Mouse (Mus musculus) heart, embryonic 16.5 days (tissue): ENCODE data around the gene Fkbp6. TPM values are rescaled to one million over a fixed set of nuclear protein-coding genes. Genes with fewer than 3 reads are reported as not detected.
A peak's percentile ranks its signal among the peaks of the same experiment; 100 is the strongest.

Experiments used
- ATAC-seq: fragments of 200-750 bp; cut with Nextera tagmentation; replicated peaks from 2 replicates; pipeline ENCODE4 v1.8.0; 2017; ENCODE audit warnings: moderate number of reproducible peaks; ENCODE audit not compliant: insufficient read depth, low FRiP score; ENCODE audit errors: extremely low read depth
- H3K27ac ChIP-seq: fragments of 300-500 bp; sonication (generic); 2 replicates; pipeline ENCODE4 v1.5.1; 2014; ENCODE audit warnings: mild to moderate bottlenecking, low read length, control low read depth, moderate library complexity
- H3K27me3 ChIP-seq: fragments of 300-500 bp; sonication (generic); 2 replicates; pipeline ENCODE4 v1.6.1; 2014; ENCODE audit warnings: low read length, mixed read lengths; ENCODE audit not compliant: control insufficient read depth, insufficient read depth
- H3K36me3 ChIP-seq: fragments of 300-500 bp; sonication (generic); 2 replicates; pipeline ENCODE4 v1.6.1; 2014; ENCODE audit not compliant: control insufficient read depth, insufficient read depth
- H3K4me1 ChIP-seq: fragments of 300-500 bp; sonication (generic); 2 replicates; pipeline ENCODE4 v1.6.1; 2014; ENCODE audit warnings: low read length, mixed read lengths; ENCODE audit not compliant: control insufficient read depth, insufficient read depth
- H3K4me2 ChIP-seq: fragments of 300-500 bp; sonication (generic); 2 replicates; pipeline ENCODE4 v1.6.1; 2014; ENCODE audit warnings: low read depth, mild to moderate bottlenecking, control low read depth, low read length
- H3K4me3 ChIP-seq: fragments of 300-500 bp; sonication (generic); 2 replicates; pipeline ENCODE4 v1.5.1; 2014; ENCODE audit warnings: mild to moderate bottlenecking, control low read depth, low read length
- H3K9ac ChIP-seq: fragments of 300-500 bp; sonication (generic); 2 replicates; pipeline ENCODE4 v1.6.1; 2014; ENCODE audit warnings: low read length, control low read depth
- H3K9me3 ChIP-seq: fragments of 300-500 bp; sonication (generic); replicated peaks from 2 replicates; pipeline ENCODE4 v1.6.1; 2016; ENCODE audit warnings: low read length; ENCODE audit not compliant: control insufficient read depth
- WGBS: fragments of 180-500 bp; shearing (Covaris S2); extraction: QIAGEN DNeasy Blood & Tissue Kit; methylation state at CpG from one replicate; pipeline ENCODE4 v1.1.7; 2014; 5-methylcytosine and 5-hydroxymethylcytosine counted together
- microRNA-seq: library from miRNA; unstranded; fragments of <30 nt; microRNA quantifications from one replicate; pipeline ENCODE4, GENCODE M21; 2017
- polyA plus RNA-seq: library from polyadenylated mRNA; unstranded; fragments of >200 nt; fragmentation: Nextera tagmentation; extraction: Ambion mirVana; gene quantifications from 2 replicates; pipeline ENCODE4 v1.2.1, GENCODE M21; 2015

Gene Fkbp6
- polyA plus RNA-seq, 1 experiment from 2014 or later: not detected

- Histone ChIP-seq H3K27ac (peak overlapping the region; percentile 84), H3K4me1 (peaks cover 26% of the 10 kb centered on the region), H3K9ac (no peak overlapping the region), H3K9me3 (no peaks in the 10 kb centered on the region), H3K36me3 (peaks cover 64% of the 10 kb centered on the region), H3K4me3 (no peak overlapping the region), H3K4me2 (no peak overlapping the region), H3K27me3 (no peaks in the 10 kb centered on the region)
- ATAC-seq: no peak
- 90% methylated on average over 1 of the region's 1 CpGs for WGBS
Observed at GRCm38 (mm10) chr5:135243166-135243565, 106.7 kb downstream of the Fkbp6 start.

GRCm38 (mm10) chr5:135242608-135243007, 107.2 kb downstream of the Fkbp6 start:
- 48% methylated on average over 3 of the region's 3 CpGs for WGBS
- H3K36me3 ChIP-seq: peaks cover 70% of the 10 kb centered on the region
- peak; percentile 55 for ATAC-seq
- no peak overlapping the region for H3K4me3 ChIP-seq
- no peaks in the 10 kb centered on the region for H3K9me3 ChIP-seq
- H3K27ac ChIP-seq: peak overlapping the region; percentile 84
- H3K9ac ChIP-seq: no peak overlapping the region
- H3K4me1 ChIP-seq: peaks cover 26% of the 10 kb centered on the region
- no peak overlapping the region for H3K4me2 ChIP-seq
- no peaks in the 10 kb centered on the region for H3K27me3 ChIP-seq

DNA sequence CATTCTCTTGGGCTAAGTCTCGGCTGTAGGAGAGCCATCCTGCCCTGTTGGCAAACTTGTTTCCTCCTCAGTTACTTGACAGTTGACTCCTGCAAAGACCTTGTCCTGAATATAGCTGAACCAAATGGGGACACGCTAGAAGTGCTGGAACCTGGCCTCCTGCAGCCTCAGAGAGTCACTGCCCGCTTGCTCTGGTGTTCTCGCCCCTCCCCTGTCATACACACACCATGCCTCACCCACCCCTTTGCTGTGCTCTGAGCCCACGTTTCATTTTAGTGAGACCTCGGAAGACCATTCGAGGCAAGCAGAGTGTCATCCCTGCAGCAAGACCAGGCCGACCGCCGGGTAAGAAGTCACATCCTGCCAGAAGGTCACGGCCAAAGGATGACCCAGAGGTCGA, 107.7 kb downstream of the Fkbp6 start:
- Histone ChIP-seq H3K4me3 (no peak overlapping the region), H3K27me3 (no peaks in the 10 kb centered on the region), H3K27ac (peak overlapping the region; percentile 84), H3K9ac (0 out of 2 replicates have a peak overlapping the region, but pooled peaks have one; percentile 31), H3K36me3 (peaks cover 74% of the 10 kb centered on the region), H3K4me2 (no peak overlapping the region), H3K4me1 (peaks cover 26% of the 10 kb centered on the region), H3K9me3 (no peaks in the 10 kb centered on the region)
- ATAC-seq: no peak
- WGBS: 64% methylated on average over 12 of the region's 12 CpGs

Small RNA genes lying within 50 kb of the gene (microRNA-seq; reads per million reads assigned to microRNA genes)
- not detected for gene Mir7033

Other genes starting within 250 kb of the Fkbp6 start
- gene Tbl2, start 200.4 kb downstream of the Fkbp6 start, polyA plus RNA-seq: 18.9 and 20.3 TPM in 2 replicates
- 40.1 and 47.7 TPM in 2 replicates for gene Bcl7b, start 181.8 kb downstream of the Fkbp6 start, polyA plus RNA-seq
- 21.1 and 22.9 TPM in 2 replicates for gene Baz1b, start 162.8 kb downstream of the Fkbp6 start, polyA plus RNA-seq
- gene Fzd9, start 98.8 kb downstream of the Fkbp6 start, polyA plus RNA-seq: 4.3 and 5.2 TPM in 2 replicates
- gene Trim50, start 3.3 kb upstream of the Fkbp6 start, polyA plus RNA-seq: not detected in 2 replicates
- gene Nsun5, start 19.9 kb upstream of the Fkbp6 start, polyA plus RNA-seq: 21.2 and 23.3 TPM in 2 replicates
- gene Pom121, start 44.5 kb upstream of the Fkbp6 start, polyA plus RNA-seq: 7.4 and 7.6 TPM in 2 replicates
- 20.3 and 23.5 TPM in 2 replicates for gene Hip1, start 195.1 kb upstream of the Fkbp6 start, polyA plus RNA-seq
- not detected in 2 replicates for gene Ccl26, start 213.5 kb upstream of the Fkbp6 start, polyA plus RNA-seq
- gene Ccl24, start 223.0 kb upstream of the Fkbp6 start, polyA plus RNA-seq: 4.4 and 7.3 TPM in 2 replicates